17 mouse cellular contexts compared by ENCODE assay signal in genomic region chr9:71982826-71983225, GRCm38 (mm10).
"Had no signal": no experiment of that assay in that cellular context is flagged by ENCODE, and none has a peak within 500 bp of the region (broad histone marks: within the 10 kb centered on the region; RNA-seq: fewer than 3 reads in every experiment).

No protein-coding gene starts in this region.

- H3K36me3 ChIP-seq: lung, embryonic 15.5 days; midbrain, embryonic 13.5 days; midbrain, embryonic 15.5 days; neural tube, embryonic 12.5 days; stomach, embryonic 15.5 days had no signal

- H3K4me2 ChIP-seq: lung, embryonic 15.5 days; midbrain, embryonic 11.5 days; midbrain, embryonic 13.5 days; midbrain, embryonic 15.5 days; neural tube, embryonic 12.5 days; stomach, embryonic 15.5 days had no signal

- H3K4me1 ChIP-seq: stomach, embryonic 15.5 days had no signal

- H3K27me3 ChIP-seq: lung, embryonic 15.5 days; megakaryocyte, embryonic 14.5 days; midbrain, embryonic 13.5 days; midbrain, embryonic 15.5 days; neural tube, embryonic 12.5 days; stomach, embryonic 15.5 days had no signal

- H3K27ac ChIP-seq: lung, embryonic 15.5 days; macrophage; midbrain, embryonic 13.5 days; midbrain, embryonic 15.5 days; neural tube, embryonic 12.5 days; stomach, embryonic 15.5 days; stomach, postnatal 0 days had no signal

- DNase-seq: lung, adult 2 months; lung, postnatal 14 days; lung, postnatal 36 days; right cerebral cortex, postnatal 14 days; thymus, adult 2 months; thymus, postnatal 25 days; thymus, postnatal 4 days had no signal

- ATAC-seq: lung, postnatal 0 days; midbrain, embryonic 13.5 days; midbrain, embryonic 15.5 days had no signal

- H3K4me3 ChIP-seq: lung, embryonic 15.5 days; megakaryocyte, embryonic 14.5 days; midbrain, embryonic 13.5 days; midbrain, embryonic 15.5 days; neural tube, embryonic 12.5 days; stomach, embryonic 15.5 days had no signal

- H3K9ac ChIP-seq: lung, embryonic 15.5 days; midbrain, embryonic 13.5 days; midbrain, embryonic 15.5 days; neural tube, embryonic 12.5 days; stomach, embryonic 15.5 days had no signal

- H3K9me3 ChIP-seq: lung, embryonic 15.5 days; megakaryocyte, embryonic 14.5 days; midbrain, embryonic 13.5 days; midbrain, embryonic 15.5 days; neural tube, embryonic 12.5 days; stomach, embryonic 15.5 days had no signal
